Mouse (Mus musculus): Measurements from ENCODE around the gene Stac.

DNA sequence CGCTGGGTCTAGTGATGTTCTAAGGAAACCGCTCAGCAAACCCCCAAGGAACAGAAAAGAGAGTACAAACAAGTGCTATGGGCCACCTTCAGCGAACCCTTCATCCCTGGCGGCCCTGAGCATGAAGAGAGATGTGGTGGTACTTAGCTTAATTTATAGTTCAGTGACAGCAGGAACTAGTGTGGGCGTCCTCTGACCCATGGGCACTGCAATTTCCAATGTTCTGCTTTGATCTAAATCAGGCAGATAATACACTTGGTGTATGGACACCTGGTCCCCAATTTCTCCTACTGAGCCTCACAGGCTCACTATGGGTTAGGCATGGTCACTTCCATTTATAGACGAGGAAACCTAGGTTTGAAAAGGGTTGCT lies 322 bp upstream of the Stac start:
- TF ChIP-seq CTCF (IDR thresholded peaks at IDR 0.05; ENCODE audit: low read depth) (no peak), EP300 (IDR thresholded peaks at IDR 0.05; ENCODE audit: low read depth) (no peak)

All from liver, embryonic 14.5 days (tissue).